Mouse (Mus musculus): ENCODE measurements at regions not wholly inside any gene's neighbourhood (a gene's known extent, or its start where the extent isn't known, plus 50 kb on each side); places are given as distances from the start of the nearest gene placed in this dataset.

GRCm38 (mm10) chr16:95789548-95789947, 87.7 kb downstream of the Ets2 start:
- peak; percentile 10 for DNase-seq
- TF ChIP-seq POLR2A (IDR thresholded peaks at IDR 0.05; ENCODE audit: low read depth, low read length) (no peak), CTCF (conservative IDR thresholded peaks at IDR 0.05; ENCODE audit: insufficient read depth, insufficient read length, low read depth, low read length) (no peak)
- Histone ChIP-seq H3K27me3 (replicated peaks; ENCODE audit: control insufficient read depth, insufficient read depth, low read length) (no peaks in the 10 kb centered on the region), H3K4me3 (ENCODE audit: insufficient read depth, low read depth, low read length) (no peak overlapping the region), H3K36me3 (ENCODE audit: control insufficient read depth, insufficient read depth, low read length) (no peaks in the 10 kb centered on the region), H3K4me1 (ENCODE audit: control insufficient read depth, insufficient read depth, low read length) (no peaks in the 10 kb centered on the region), H3K27ac (ENCODE audit: insufficient read depth, low read depth, low read length) (no peak overlapping the region)

GRCm38 (mm10) chr16:95781681-95782080, 79.8 kb downstream of the Ets2 start:
- H3K4me1 ChIP-seq (ENCODE audit: control insufficient read depth, insufficient read depth, low read length) = no peaks in the 10 kb centered on the region
- H3K27me3 ChIP-seq (replicated peaks; ENCODE audit: control insufficient read depth, insufficient read depth, low read length) = no peaks in the 10 kb centered on the region
- 80% methylated on average over 5 of the region's 5 CpGs for WGBS
- H3K36me3 ChIP-seq (ENCODE audit: control insufficient read depth, insufficient read depth, low read length) = no peaks in the 10 kb centered on the region
- no peak overlapping the region for H3K27ac ChIP-seq (ENCODE audit: insufficient read depth, low read depth, low read length)
- no peak for TF ChIP-seq CTCF (conservative IDR thresholded peaks at IDR 0.05; ENCODE audit: insufficient read depth, insufficient read length, low read depth, low read length)
- no peak for TF ChIP-seq POLR2A (IDR thresholded peaks at IDR 0.05; ENCODE audit: low read depth, low read length)
- DNase-seq = no peak
- H3K4me3 ChIP-seq (ENCODE audit: insufficient read depth, low read depth, low read length) = no peak overlapping the region

GRCm38 (mm10) chr16:95780431-95780830, 78.6 kb downstream of the Ets2 start:
- H3K4me1 ChIP-seq (ENCODE audit: control insufficient read depth, insufficient read depth, low read length) = no peaks in the 10 kb centered on the region
- no peak for TF ChIP-seq CTCF (conservative IDR thresholded peaks at IDR 0.05; ENCODE audit: insufficient read depth, insufficient read length, low read depth, low read length)
- no peak for DNase-seq
- H3K4me3 ChIP-seq (ENCODE audit: insufficient read depth, low read depth, low read length) = no peak overlapping the region
- H3K27ac ChIP-seq (ENCODE audit: insufficient read depth, low read depth, low read length) = no peak overlapping the region
- 71% methylated on average over 2 of the region's 2 CpGs for WGBS
- no peaks in the 10 kb centered on the region for H3K27me3 ChIP-seq (replicated peaks; ENCODE audit: control insufficient read depth, insufficient read depth, low read length)
- H3K36me3 ChIP-seq (ENCODE audit: control insufficient read depth, insufficient read depth, low read length) = no peaks in the 10 kb centered on the region

- no peak for DNase-seq
- WGBS = 86% methylated on average over 6 of the region's 6 CpGs
- no peak overlapping the region for H3K27ac ChIP-seq (ENCODE audit: insufficient read depth, low read depth, low read length)
- H3K36me3 ChIP-seq (ENCODE audit: control insufficient read depth, insufficient read depth, low read length) = no peaks in the 10 kb centered on the region
- no peaks in the 10 kb centered on the region for H3K4me1 ChIP-seq (ENCODE audit: control insufficient read depth, insufficient read depth, low read length)
- no peak overlapping the region for H3K4me3 ChIP-seq (ENCODE audit: insufficient read depth, low read depth, low read length)
- no peaks in the 10 kb centered on the region for H3K27me3 ChIP-seq (replicated peaks; ENCODE audit: control insufficient read depth, insufficient read depth, low read length)
- TF ChIP-seq CTCF (conservative IDR thresholded peaks at IDR 0.05; ENCODE audit: insufficient read depth, insufficient read length, low read depth, low read length) (no peak), POLR2A (IDR thresholded peaks at IDR 0.05; ENCODE audit: low read depth, low read length) (no peak)
Observed at GRCm38 (mm10) chr16:95778845-95779722, 77.2 kb downstream of the Ets2 start.

GRCm38 (mm10) chr16:95778173-95778572, 76.3 kb downstream of the Ets2 start:
- DNase-seq = no peak
- Histone ChIP-seq H3K4me1 (ENCODE audit: control insufficient read depth, insufficient read depth, low read length) (no peaks in the 10 kb centered on the region), H3K36me3 (ENCODE audit: control insufficient read depth, insufficient read depth, low read length) (no peaks in the 10 kb centered on the region), H3K27ac (ENCODE audit: insufficient read depth, low read depth, low read length) (no peak overlapping the region), H3K4me3 (ENCODE audit: insufficient read depth, low read depth, low read length) (no peak overlapping the region), H3K27me3 (replicated peaks; ENCODE audit: control insufficient read depth, insufficient read depth, low read length) (no peaks in the 10 kb centered on the region)
- WGBS = 52% methylated on average over 4 of the region's 4 CpGs
- TF ChIP-seq POLR2A (IDR thresholded peaks at IDR 0.05; ENCODE audit: low read depth, low read length) (no peak), CTCF (conservative IDR thresholded peaks at IDR 0.05; ENCODE audit: insufficient read depth, insufficient read length, low read depth, low read length) (no peak)

- 91% methylated on average over 10 of the region's 10 CpGs for WGBS
- TF ChIP-seq CTCF (conservative IDR thresholded peaks at IDR 0.05; ENCODE audit: insufficient read depth, insufficient read length, low read depth, low read length) = no peak
- no peak for TF ChIP-seq POLR2A (IDR thresholded peaks at IDR 0.05; ENCODE audit: low read depth, low read length)
- no peak for DNase-seq
- Histone ChIP-seq H3K4me3 (ENCODE audit: insufficient read depth, low read depth, low read length) (no peak overlapping the region), H3K27me3 (replicated peaks; ENCODE audit: control insufficient read depth, insufficient read depth, low read length) (no peaks in the 10 kb centered on the region), H3K27ac (ENCODE audit: insufficient read depth, low read depth, low read length) (no peak overlapping the region), H3K4me1 (ENCODE audit: control insufficient read depth, insufficient read depth, low read length) (no peaks in the 10 kb centered on the region), H3K36me3 (ENCODE audit: control insufficient read depth, insufficient read depth, low read length) (no peaks in the 10 kb centered on the region)
Observed at GRCm38 (mm10) chr16:95776610-95777363, 74.9 kb downstream of the Ets2 start.

GRCm38 (mm10) chr16:95776010-95776409, 74.1 kb downstream of the Ets2 start:
- 97% methylated on average over 1 of the region's 1 CpGs for WGBS

More at GRCm38 (mm10) chr16:95776010-95776409, 74.1 kb downstream of the Ets2 start:
- TF ChIP-seq CTCF (conservative IDR thresholded peaks at IDR 0.05; ENCODE audit: insufficient read depth, insufficient read length, low read depth, low read length) (no peak), POLR2A (IDR thresholded peaks at IDR 0.05; ENCODE audit: low read depth, low read length) (no peak)
- no peaks in the 10 kb centered on the region for H3K27me3 ChIP-seq (replicated peaks; ENCODE audit: control insufficient read depth, insufficient read depth, low read length)
- no peak overlapping the region for H3K4me3 ChIP-seq (ENCODE audit: insufficient read depth, low read depth, low read length)
- H3K27ac ChIP-seq (ENCODE audit: insufficient read depth, low read depth, low read length) = no peak overlapping the region
- no peaks in the 10 kb centered on the region for H3K4me1 ChIP-seq (ENCODE audit: control insufficient read depth, insufficient read depth, low read length)
- DNase-seq = no peak
- H3K36me3 ChIP-seq (ENCODE audit: control insufficient read depth, insufficient read depth, low read length) = no peaks in the 10 kb centered on the region

All from kidney, adult 2 months (tissue).